Mouse (Mus musculus) liver, adult 2 months (tissue): ENCODE measurements around the gene Olfr385. TPM values are rescaled to one million over a fixed set of nuclear protein-coding genes. Genes with fewer than 3 reads are reported as not detected.
A peak's percentile ranks its signal among the peaks of the same experiment; 100 is the strongest.
"Not testable (repeated sequence)": the region's sequence is repeated elsewhere in the genome, so short reads cannot be mapped to it uniquely, and the experiment has no call there.

Experiments
- DNase-seq: peaks from one replicate; pipeline ENCODE4 v3.0.0-alpha.2; 2011; ENCODE audit warnings: low read depth, low spot score; ENCODE audit errors: extremely low read depth
- H3K27ac ChIP-seq: fragments of 200-500 bp; replicated peaks from 2 replicates; pipeline ENCODE4 v1.5.1; 2012; ENCODE audit warnings: low read depth, mild to moderate bottlenecking, control low read depth, inconsistent platforms, low read length; ENCODE audit not compliant: insufficient read depth
- H3K27me3 ChIP-seq: fragments of 200-500 bp; 2 replicates; pipeline ENCODE4 v1.6.1; 2012; ENCODE audit warnings: mild to moderate bottlenecking, moderate library complexity, low read length, inconsistent platforms; ENCODE audit not compliant: control insufficient read depth, insufficient read depth
- H3K36me3 ChIP-seq: fragments of 200-500 bp; 2 replicates; pipeline ENCODE4 v1.6.1; 2012; ENCODE audit warnings: low read length, inconsistent platforms; ENCODE audit not compliant: control insufficient read depth, insufficient read depth
- H3K4me1 ChIP-seq: fragments of 200-500 bp; 2 replicates; pipeline ENCODE4 v1.6.1; 2011; ENCODE audit warnings: low read length; ENCODE audit not compliant: control insufficient read depth, insufficient read depth
- H3K4me3 ChIP-seq: fragments of 200-500 bp; 2 replicates; pipeline ENCODE4 v1.5.1; 2011; ENCODE audit warnings: low read depth, mild to moderate bottlenecking, control low read depth, low read length, moderate library complexity; ENCODE audit not compliant: insufficient read depth
- H3K79me2 ChIP-seq: fragments of 200-500 bp; 2 replicates; pipeline ENCODE4 v1.6.1; 2012; ENCODE audit warnings: inconsistent platforms, mild to moderate bottlenecking, low read length, moderate library complexity; ENCODE audit not compliant: control insufficient read depth, insufficient read depth
- H3K9ac ChIP-seq: fragments of 200-500 bp; 2 replicates; pipeline ENCODE4 v1.6.1; 2012; ENCODE audit warnings: low read depth, mild to moderate bottlenecking, control low read depth, inconsistent platforms, low read length
- CTCF ChIP-seq: fragments of 200-500 bp; IDR thresholded peaks from 2 replicates; pipeline ENCODE4 v1.5.1; 2011; ENCODE audit warnings: low read depth, low read length, control low read depth
- POLR2A ChIP-seq: fragments of 200-500 bp; IDR thresholded peaks from 2 replicates; pipeline ENCODE4 v1.6.1; 2011; ENCODE audit warnings: low read length, control low read depth; ENCODE audit not compliant: insufficient read depth; ENCODE audit errors: extremely low read depth
- WGBS: fragments of 180-500 bp; shearing (Covaris S2); methylation state at CpG from one replicate; pipeline ENCODE4 v1.1.7; 2018; 5-methylcytosine and 5-hydroxymethylcytosine counted together
- polyA plus RNA-seq: library from polyadenylated mRNA; depleted of rRNA; stranded (reverse); fragments of >200 nt; gene quantifications from 2 replicates; pipeline ENCODE4 v1.2.3, GENCODE M21; 2012; rRNA removed
- total RNA-seq: library from RNA; depleted of rRNA; stranded (reverse); fragments of >200 nt; gene quantifications from 2 replicates; pipeline ENCODE4 v1.2.3, GENCODE M21; 2014; rRNA removed

Gene Olfr385
- total RNA-seq (not detected in 2 replicates), polyA plus RNA-seq (not detected in 2 replicates)

DNA sequence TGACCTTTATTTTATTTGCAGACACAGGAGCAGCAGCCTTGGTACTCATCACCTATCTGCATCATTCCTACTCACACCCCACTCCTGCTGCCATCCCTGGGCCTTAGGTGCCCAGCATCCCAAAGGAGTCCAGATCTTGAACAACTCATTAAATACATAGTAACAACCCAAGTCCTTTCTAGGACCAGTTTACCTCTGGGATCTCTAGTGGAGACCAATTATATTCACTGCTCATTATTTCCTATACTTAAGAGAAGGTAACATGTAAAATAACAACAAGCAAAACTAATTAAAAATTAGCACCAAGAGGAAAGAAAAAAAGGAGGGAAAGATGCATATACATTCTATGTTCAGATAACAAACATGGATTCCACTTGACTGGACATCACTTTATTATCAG lies at the start of gene Olfr385:
TSS of gene Olfr385 (minus strand) at position 101 of the 400 bp plus-strand sequence.
- Histone ChIP-seq H3K36me3 (no peaks in the 10 kb centered on the region), H3K27ac (no peak within 1 kb of the TSS), H3K27me3 (no peaks in the 10 kb centered on the region), H3K4me1 (no peaks in the 10 kb centered on the region), H3K79me2 (no peaks in the 10 kb centered on the region), H3K4me3 (no peak within 1 kb of the TSS), H3K9ac (no peak within 1 kb of the TSS)
- TF ChIP-seq CTCF (no peak), POLR2A (no peak)
- DNase-seq = no peak

GRCm38 (mm10) chr11:73598294-73598693 lies 5.5 kb upstream of the Olfr385 start, which contains the start of gene Olfr384:
Gene Olfr384, plus strand, starts transcription at chr11:73598594.
- DNase-seq = no peak
- no peaks in the 10 kb centered on the region for H3K36me3 ChIP-seq
- H3K4me1 ChIP-seq = no peaks in the 10 kb centered on the region
- no peak within 1 kb of the TSS for H3K4me3 ChIP-seq
- H3K27me3 ChIP-seq = no peaks in the 10 kb centered on the region
- H3K27ac ChIP-seq = no peak within 1 kb of the TSS
- H3K79me2 ChIP-seq = no peaks in the 10 kb centered on the region
- no peak within 1 kb of the TSS for H3K9ac ChIP-seq
- TF ChIP-seq POLR2A (no peak), CTCF (no peak)

- H3K27ac ChIP-seq, DNase-seq, H3K79me2 ChIP-seq, H3K9ac ChIP-seq, H3K4me1 ChIP-seq, H3K36me3 ChIP-seq, H3K4me3 ChIP-seq, H3K27me3 ChIP-seq: not testable (repeated sequence)
- WGBS = 52% methylated on average over 1 of the region's 1 CpGs
Measured at GRCm38 (mm10) chr11:73583188-73583587, 9.6 kb downstream of the Olfr385 start.

GRCm38 (mm10) chr11:73579871-73580270 lies 12.9 kb downstream of the Olfr385 start:
- Histone ChIP-seq H3K4me3 (no peak overlapping the region), H3K79me2 (no peaks in the 10 kb centered on the region), H3K27me3 (no peaks in the 10 kb centered on the region), H3K4me1 (no peaks in the 10 kb centered on the region), H3K27ac (no peak overlapping the region), H3K36me3 (no peaks in the 10 kb centered on the region), H3K9ac (no peak overlapping the region)
- TF ChIP-seq POLR2A (no peak), CTCF (no peak)
- peak; percentile 44 for DNase-seq

Other genes starting within 250 kb of the Olfr385 start
- gene Olfr20, start 242.2 kb downstream of the Olfr385 start, total RNA-seq = 0.13 TPM in 1 of 2 replicates, not detected in the other
- gene Olfr20, start 242.2 kb downstream of the Olfr385 start, polyA plus RNA-seq = 1.0 and 1.8 TPM in 2 replicates
- gene Olfr376, start 221.8 kb downstream of the Olfr385 start, total RNA-seq = not detected in 2 replicates
- not detected in 2 replicates for gene Olfr376, start 221.8 kb downstream of the Olfr385 start, polyA plus RNA-seq
- not detected in 2 replicates for gene Olfr1, start 193.4 kb downstream of the Olfr385 start, total RNA-seq
- not detected in 2 replicates for gene Olfr1, start 193.4 kb downstream of the Olfr385 start, polyA plus RNA-seq
- not detected in 2 replicates for gene Olfr378, start 164.5 kb downstream of the Olfr385 start, total RNA-seq
- not detected in 2 replicates for gene Olfr378, start 164.5 kb downstream of the Olfr385 start, polyA plus RNA-seq
- gene Olfr380, start 135.5 kb downstream of the Olfr385 start, total RNA-seq = not detected in 2 replicates
- not detected in 2 replicates for gene Olfr380, start 135.5 kb downstream of the Olfr385 start, polyA plus RNA-seq
- not detected in 2 replicates for gene Olfr381, start 101.4 kb downstream of the Olfr385 start, total RNA-seq
- not detected in 2 replicates for gene Olfr381, start 101.4 kb downstream of the Olfr385 start, polyA plus RNA-seq
- gene Olfr382, start 75.8 kb downstream of the Olfr385 start, total RNA-seq = not detected in 2 replicates
- gene Olfr382, start 75.8 kb downstream of the Olfr385 start, polyA plus RNA-seq = not detected in 2 replicates
- not detected in 2 replicates for gene Olfr384, start 5.6 kb upstream of the Olfr385 start, total RNA-seq
- gene Olfr384, start 5.6 kb upstream of the Olfr385 start, polyA plus RNA-seq = not detected in 2 replicates
- not detected in 2 replicates for gene Zfp735, start 95.8 kb upstream of the Olfr385 start, total RNA-seq
- gene Zfp735, start 95.8 kb upstream of the Olfr385 start, polyA plus RNA-seq = not detected in 2 replicates
- not detected in 2 replicates for gene Olfr389, start 187.7 kb upstream of the Olfr385 start, total RNA-seq
- not detected in 2 replicates for gene Olfr389, start 187.7 kb upstream of the Olfr385 start, polyA plus RNA-seq
- not detected in 2 replicates for gene Olfr390, start 190.0 kb upstream of the Olfr385 start, total RNA-seq
- not detected in 2 replicates for gene Olfr390, start 190.0 kb upstream of the Olfr385 start, polyA plus RNA-seq
- gene Olfr391-ps, start 210.0 kb upstream of the Olfr385 start, total RNA-seq = not detected in 2 replicates
- not detected in 2 replicates for gene Olfr391-ps, start 210.0 kb upstream of the Olfr385 start, polyA plus RNA-seq
- not detected in 2 replicates for gene Olfr392, start 224.0 kb upstream of the Olfr385 start, total RNA-seq
- gene Olfr392, start 224.0 kb upstream of the Olfr385 start, polyA plus RNA-seq = not detected in 2 replicates